Mouse (Mus musculus): ENCODE results near the gene Haus5.

The Haus5 gene

GRCm38 (mm10) chr7:30625530-30626384 is 39.0 kb downstream of the Haus5 start, which contains the start of gene Cox6b1:
Gene Cox6b1 (minus strand): TSS chr7:30626151.
- DNase-seq (ENCODE audit: low spot score) = peak; percentile 84

- DNase-seq (ENCODE audit: low spot score) = peak; percentile 32
These were observed 45.6 kb downstream of the Haus5 start for GRCm38 (mm10) chr7:30619202-30619601.

GRCm38 (mm10) chr7:30618658-30619057 is 46.1 kb downstream of the Haus5 start:
- DNase-seq (ENCODE audit: low spot score) = no peak

GRCm38 (mm10) chr7:30615049-30615760 is 49.6 kb downstream of the Haus5 start:
- DNase-seq (ENCODE audit: low spot score) = no peak

GRCm38 (mm10) chr7:30614454-30614853 is 50.3 kb downstream of the Haus5 start:
- peak; percentile 28 for DNase-seq (ENCODE audit: low spot score)

- peak; percentile 59 for DNase-seq (ENCODE audit: low spot score)
These were observed 51.2 kb downstream of the Haus5 start for GRCm38 (mm10) chr7:30613529-30614112.

GRCm38 (mm10) chr7:30612654-30613402 is 52.0 kb downstream of the Haus5 start, which contains the start of gene Upk1a:
Gene Upk1a (minus strand): TSS chr7:30612847.
- DNase-seq (ENCODE audit: low spot score) = no peak

- DNase-seq (ENCODE audit: low spot score) = no peak
These were observed 54.8 kb downstream of the Haus5 start for GRCm38 (mm10) chr7:30610043-30610442.

- no peak for DNase-seq (ENCODE audit: low spot score)
These were observed 56.3 kb downstream of the Haus5 start for GRCm38 (mm10) chr7:30608476-30608875.

GRCm38 (mm10) chr7:30607706-30608309 is 57.0 kb downstream of the Haus5 start:
- peak; percentile 68 for DNase-seq (ENCODE audit: low spot score)

- no peak for DNase-seq (ENCODE audit: low spot score)
These were observed 59.9 kb downstream of the Haus5 start for GRCm38 (mm10) chr7:30604944-30605343.

- no peak for DNase-seq (ENCODE audit: low spot score)
These were observed 60.4 kb downstream of the Haus5 start for GRCm38 (mm10) chr7:30604424-30604823.
